Mouse (Mus musculus) cerebellum, adult 2 months (tissue): ENCODE data around the gene Gm17482. TPM values are rescaled to one million over a fixed set of nuclear protein-coding genes. Genes with fewer than 3 reads are reported as not detected.
A peak's percentile ranks its signal among the peaks of the same experiment; 100 is the strongest.

Experiments used
- DNase-seq, 2 experiments: peaks; one replicate each; pipeline ENCODE4 v3.0.0; 2021
- H3K27ac ChIP-seq: fragments of 200-500 bp; 2 replicates; pipeline ENCODE4 v1.5.1; 2012; ENCODE audit warnings: low read length, control low read depth, inconsistent platforms; ENCODE audit not compliant: insufficient read depth
- H3K27me3 ChIP-seq: fragments of 200-500 bp; 2 replicates; pipeline ENCODE4 v1.6.1; 2012; ENCODE audit warnings: inconsistent platforms, mild to moderate bottlenecking, low read length, moderate library complexity; ENCODE audit not compliant: control insufficient read depth, insufficient read depth
- H3K4me1 ChIP-seq: fragments of 200-500 bp; 2 replicates; pipeline ENCODE4 v1.6.1; 2011; ENCODE audit warnings: low read length; ENCODE audit not compliant: control insufficient read depth, insufficient read depth
- H3K4me3 ChIP-seq: fragments of 200-500 bp; replicated peaks from 2 replicates; pipeline ENCODE3; 2011; ENCODE audit warnings: mild to moderate bottlenecking, low read depth, low read length, control low read depth; ENCODE audit not compliant: insufficient read depth
- CTCF ChIP-seq: fragments of 200-500 bp; IDR thresholded peaks from 2 replicates; pipeline ENCODE4 v1.5.1; 2011; ENCODE audit warnings: low read depth, mild to moderate bottlenecking, control low read depth, low read length, moderate library complexity, borderline replicate concordance; ENCODE audit not compliant: insufficient read depth
- POLR2A ChIP-seq: fragments of 200-500 bp; IDR thresholded peaks from 2 replicates; pipeline ENCODE4 v1.6.1; 2011; ENCODE audit warnings: low read length, control low read depth, borderline replicate concordance; ENCODE audit not compliant: insufficient read depth
- WGBS: fragments of 180-500 bp; shearing (Covaris S2); methylation state at CpG from one replicate; pipeline ENCODE4 v1.1.7; 2018; 5-methylcytosine and 5-hydroxymethylcytosine counted together
- polyA plus RNA-seq: library from polyadenylated mRNA; depleted of rRNA; stranded (reverse); fragments of >200 nt; gene quantifications from 2 replicates; pipeline ENCODE4 v1.2.3, GENCODE M21; 2012

The Gm17482 gene
- polyA plus RNA-seq, 1 experiment, result not detected

DNA sequence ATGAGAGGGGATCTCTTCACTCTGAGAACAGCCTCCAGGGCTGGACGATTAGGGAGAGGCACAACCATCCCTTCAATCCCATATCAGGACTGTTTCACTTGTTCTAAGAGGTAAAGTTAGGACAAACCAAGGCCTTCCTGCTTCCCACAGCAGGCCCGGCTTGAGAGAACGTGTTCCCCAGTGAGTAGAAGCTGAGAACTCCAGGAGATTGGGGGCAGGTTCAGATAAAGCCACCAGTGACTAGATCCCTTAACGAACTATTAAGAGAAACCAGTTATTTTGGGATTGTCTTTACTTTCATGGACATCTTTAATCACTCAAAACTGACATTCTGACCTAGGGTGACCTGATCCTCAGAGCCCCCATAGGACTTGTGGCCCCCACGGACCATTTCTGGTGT lies 42.4 kb downstream of the Gm17482 start:
- no peak for DNase-seq
- Histone ChIP-seq H3K27ac (no peak overlapping the region), H3K27me3 (no peaks in the 10 kb centered on the region), H3K4me1 (peaks cover 15% of the 10 kb centered on the region; the same call in 1 of the 2 replicates), H3K4me3 (no peak overlapping the region)
- 86% methylated on average over 5 of the region's 5 CpGs for WGBS
- TF ChIP-seq CTCF (no peak), POLR2A (no peak)

- DNase-seq, result no peak
- TF ChIP-seq CTCF (no peak), POLR2A (no peak)
- Histone ChIP-seq H3K4me1 (peaks cover 15% of the 10 kb centered on the region; the same call in 1 of the 2 replicates), H3K4me3 (no peak overlapping the region), H3K27ac (no peak overlapping the region), H3K27me3 (no peaks in the 10 kb centered on the region)
- 51% methylated on average over 2 of the region's 2 CpGs for WGBS
These were observed 42.9 kb downstream of the Gm17482 start for GRCm38 (mm10) chr6:115270085-115270484.

GRCm38 (mm10) chr6:115271326-115271725 lies 44.2 kb downstream of the Gm17482 start:
- Histone ChIP-seq H3K4me1 (peaks cover 21% of the 10 kb centered on the region; the same call in 1 of the 2 replicates), H3K27me3 (no peaks in the 10 kb centered on the region), H3K27ac (no peak overlapping the region), H3K4me3 (no peak overlapping the region)
- no peak for DNase-seq
- 39% methylated on average over 3 of the region's 3 CpGs for WGBS
- TF ChIP-seq CTCF (no peak), POLR2A (no peak)

GRCm38 (mm10) chr6:115271866-115272271 lies 44.7 kb downstream of the Gm17482 start:
- H3K4me1 ChIP-seq, result peaks cover 21% of the 10 kb centered on the region; the same call in 1 of the 2 replicates
- peak; percentile 60 to 69 for DNase-seq
- 0% methylated on average over 4 of the region's 4 CpGs for WGBS
- no peak overlapping the region for H3K4me3 ChIP-seq
- no peaks in the 10 kb centered on the region for H3K27me3 ChIP-seq
- TF ChIP-seq POLR2A, result no peak
- no peak for TF ChIP-seq CTCF
- H3K27ac ChIP-seq, result no peak overlapping the region

GRCm38 (mm10) chr6:115273346-115273745 lies 46.2 kb downstream of the Gm17482 start:
- no peak overlapping the region for H3K4me3 ChIP-seq
- no peak for DNase-seq
- 73% methylated on average over 10 of the region's 10 CpGs for WGBS
- no peak overlapping the region for H3K27ac ChIP-seq
- TF ChIP-seq POLR2A, result no peak
- no peak for TF ChIP-seq CTCF
- H3K27me3 ChIP-seq, result no peaks in the 10 kb centered on the region
- H3K4me1 ChIP-seq, result peaks cover 17% of the 10 kb centered on the region; the same call in 1 of the 2 replicates

GRCm38 (mm10) chr6:115274705-115275104 lies 47.6 kb downstream of the Gm17482 start:
- 82% methylated on average over 9 of the region's 9 CpGs for WGBS
- no peak overlapping the region for H3K4me3 ChIP-seq

GRCm38 (mm10) chr6:115275116-115275815 lies 48.1 kb downstream of the Gm17482 start:
- Histone ChIP-seq H3K27ac (peak overlapping the region; percentile 10), H3K27me3 (no peaks in the 10 kb centered on the region), H3K4me1 (peaks cover 17% of the 10 kb centered on the region; the same call in 1 of the 2 replicates), H3K4me3 (no peak overlapping the region)
- TF ChIP-seq POLR2A (no peak), CTCF (0 out of 2 replicates have a peak, but pooled peaks have one; percentile 6)
- DNase-seq, result peak in 1 of 2 experiments; percentile 54
- 54% methylated on average over 10 of the region's 10 CpGs for WGBS

More at GRCm38 (mm10) chr6:115274705-115275104, 47.6 kb downstream of the Gm17482 start:
- DNase-seq, result no peak
- H3K4me1 ChIP-seq, result peaks cover 17% of the 10 kb centered on the region; the same call in 1 of the 2 replicates
- no peaks in the 10 kb centered on the region for H3K27me3 ChIP-seq
- H3K27ac ChIP-seq, result no peak overlapping the region
- TF ChIP-seq CTCF, result no peak
- TF ChIP-seq POLR2A, result no peak

- Histone ChIP-seq H3K4me3 (no peak overlapping the region), H3K4me1 (peaks cover 6% of the 10 kb centered on the region; the same call in 1 of the 2 replicates), H3K27me3 (no peaks in the 10 kb centered on the region), H3K27ac (no peak overlapping the region)
- 55% methylated on average over 8 of the region's 8 CpGs for WGBS
- no peak for TF ChIP-seq CTCF
- DNase-seq, result no peak
These were observed 50.9 kb downstream of the Gm17482 start for GRCm38 (mm10) chr6:115278086-115278485.
